Mouse (Mus musculus): ENCODE measurements at regions not wholly inside any gene's neighbourhood (a gene's known extent, or its start where the extent isn't known, plus 50 kb on each side); places are given as distances from the start of the nearest gene placed in this dataset.

DNA sequence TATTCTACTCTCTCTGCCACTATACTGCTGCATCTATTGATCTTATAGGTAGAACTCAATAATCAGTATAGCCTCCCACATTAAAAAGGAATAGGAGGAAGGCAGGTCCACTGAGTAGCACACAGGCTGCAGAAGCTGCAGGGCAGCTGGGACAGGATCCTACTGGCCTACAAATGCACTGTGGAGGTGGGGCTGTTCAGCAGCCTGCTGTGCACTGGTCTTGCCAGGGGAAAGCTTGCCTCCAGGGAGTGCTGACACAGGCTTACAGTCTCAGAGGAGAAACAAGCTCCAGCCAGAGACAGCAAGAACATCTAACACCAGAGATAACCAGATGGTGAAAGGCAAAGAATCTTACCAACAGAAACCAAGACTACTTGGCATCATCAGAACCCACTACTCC is 176.1 kb downstream of the Atp6ap1l start:
- Histone ChIP-seq H3K9ac (no peak overlapping the region), H3K4me2 (no peak overlapping the region), H3K36me3 (no peaks in the 10 kb centered on the region), H3K9me3 (no peaks in the 10 kb centered on the region), H3K4me1 (no peaks in the 10 kb centered on the region), H3K4me3 (no peak overlapping the region), H3K27me3 (no peaks in the 10 kb centered on the region), H3K27ac (no peak overlapping the region)
- ATAC-seq (ENCODE audit: insufficient number of reproducible peaks, low FRiP score, low TSS enrichment, low read depth): no peak

DNA sequence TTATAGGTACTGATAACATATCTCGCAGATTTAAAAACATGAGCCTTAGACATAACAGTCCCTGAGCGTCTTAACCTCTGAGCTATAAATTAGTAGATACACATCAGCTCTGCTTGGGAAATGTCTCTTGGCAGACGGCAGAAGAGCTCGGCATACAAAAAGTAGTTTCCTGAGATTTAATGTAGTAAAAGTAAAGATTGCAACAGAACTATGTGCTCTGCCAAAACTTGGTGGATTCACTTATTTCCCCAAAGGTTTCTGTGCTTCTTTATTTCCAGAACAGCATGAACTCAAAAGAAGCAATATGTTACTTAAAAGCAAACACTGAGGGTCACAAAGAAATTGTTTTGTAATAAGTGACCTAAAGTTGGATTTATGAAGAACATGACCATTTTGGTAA is 177.3 kb downstream of the Atp6ap1l start:
- H3K27me3 ChIP-seq: no peaks in the 10 kb centered on the region
- 38% methylated on average over 4 of the region's 4 CpGs for WGBS
- H3K27ac ChIP-seq: no peak overlapping the region
- no peaks in the 10 kb centered on the region for H3K9me3 ChIP-seq
- H3K9ac ChIP-seq: no peak overlapping the region
- H3K4me2 ChIP-seq: no peak overlapping the region
- no peaks in the 10 kb centered on the region for H3K4me1 ChIP-seq
- H3K4me3 ChIP-seq: no peak overlapping the region
- H3K36me3 ChIP-seq: no peaks in the 10 kb centered on the region
- no peak for ATAC-seq (ENCODE audit: insufficient number of reproducible peaks, low FRiP score, low TSS enrichment, low read depth)

DNA sequence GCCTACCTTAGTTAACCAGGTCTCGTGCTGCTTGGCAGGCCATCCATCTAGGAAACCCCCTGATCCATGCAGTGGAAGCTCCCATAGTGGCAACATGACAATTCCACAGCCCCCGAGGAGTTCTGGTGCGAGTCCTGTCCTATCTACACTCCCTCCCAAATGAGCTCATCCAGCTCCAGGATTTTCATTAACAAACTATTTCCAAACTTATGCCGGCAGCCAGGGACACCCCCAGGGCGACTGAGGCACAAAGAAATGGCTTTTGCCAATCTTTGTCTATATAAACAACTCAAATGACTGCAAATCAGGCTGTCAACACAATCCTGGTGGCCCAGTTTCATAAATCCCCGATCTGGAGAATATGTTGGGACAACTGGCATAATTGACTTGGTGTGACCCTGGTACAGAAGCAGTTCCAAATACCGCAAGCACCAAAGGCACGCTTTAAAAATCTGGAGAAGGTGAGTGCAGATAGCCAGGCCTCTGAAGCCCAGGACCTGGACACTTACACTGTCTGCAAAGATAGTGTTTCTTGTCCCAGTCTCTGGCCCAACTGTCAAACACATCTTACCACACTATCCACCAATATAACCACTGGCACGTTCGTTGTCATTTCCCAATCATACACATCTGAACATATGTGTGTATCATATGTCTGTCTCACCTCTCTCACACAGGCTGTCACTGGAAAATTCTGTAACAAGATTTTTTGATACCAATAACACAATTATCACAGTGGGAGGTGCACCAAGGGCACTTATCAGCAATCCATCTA is 179.9 kb downstream of the Atp6ap1l start:
- Histone ChIP-seq H3K27me3 (no peaks in the 10 kb centered on the region), H3K4me2 (no peak overlapping the region), H3K36me3 (no peaks in the 10 kb centered on the region), H3K27ac (no peak overlapping the region), H3K4me1 (no peaks in the 10 kb centered on the region), H3K4me3 (no peak overlapping the region), H3K9me3 (no peaks in the 10 kb centered on the region), H3K9ac (no peak overlapping the region)
- no peak for ATAC-seq (ENCODE audit: insufficient number of reproducible peaks, low FRiP score, low TSS enrichment, low read depth)
- WGBS: 79% methylated on average over 10 of the region's 10 CpGs

GRCm38 (mm10) chr13:90724598-90724997 is 180.6 kb downstream of the Atp6ap1l start:
- Histone ChIP-seq H3K9me3 (no peaks in the 10 kb centered on the region), H3K36me3 (no peaks in the 10 kb centered on the region), H3K4me1 (no peaks in the 10 kb centered on the region), H3K27me3 (no peaks in the 10 kb centered on the region), H3K27ac (no peak overlapping the region), H3K4me2 (no peak overlapping the region), H3K4me3 (no peak overlapping the region), H3K9ac (no peak overlapping the region)
- WGBS: 85% methylated on average over 3 of the region's 3 CpGs
- ATAC-seq (ENCODE audit: insufficient number of reproducible peaks, low FRiP score, low TSS enrichment, low read depth): no peak

DNA sequence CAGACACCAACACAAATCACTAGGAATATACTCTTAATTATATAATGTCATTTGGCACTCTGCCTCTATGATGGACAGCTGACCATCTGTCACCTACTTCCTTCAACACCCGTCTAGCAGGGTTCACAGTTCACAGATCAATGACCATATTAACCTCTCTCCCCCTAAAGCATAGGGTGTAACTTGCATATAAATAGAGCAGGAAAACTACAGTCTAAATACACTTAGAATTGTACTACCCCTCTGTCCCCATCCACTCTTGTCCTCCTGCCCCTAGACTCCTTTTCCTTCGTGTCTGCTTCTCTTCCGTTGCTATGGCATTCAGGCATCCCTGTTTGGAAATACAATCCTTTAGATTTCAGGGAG is 181.6 kb downstream of the Atp6ap1l start:
- H3K4me3 ChIP-seq: no peak overlapping the region

GRCm38 (mm10) chr13:90722599-90723532 is 182.3 kb downstream of the Atp6ap1l start:
- WGBS: 46% methylated on average over 8 of the region's 8 CpGs
- Histone ChIP-seq H3K4me1 (no peaks in the 10 kb centered on the region), H3K36me3 (no peaks in the 10 kb centered on the region), H3K4me3 (no peak overlapping the region), H3K4me2 (no peak overlapping the region), H3K27me3 (no peaks in the 10 kb centered on the region), H3K9me3 (no peaks in the 10 kb centered on the region), H3K9ac (no peak overlapping the region), H3K27ac (no peak overlapping the region)
- ATAC-seq (ENCODE audit: insufficient number of reproducible peaks, low FRiP score, low TSS enrichment, low read depth): no peak

More for the DNA sequence above, 181.6 kb downstream of the Atp6ap1l start:
- Histone ChIP-seq H3K27ac (no peak overlapping the region), H3K9ac (no peak overlapping the region), H3K36me3 (no peaks in the 10 kb centered on the region), H3K27me3 (no peaks in the 10 kb centered on the region), H3K4me2 (no peak overlapping the region), H3K9me3 (no peaks in the 10 kb centered on the region), H3K4me1 (no peaks in the 10 kb centered on the region)
- 61% methylated on average over 3 of the region's 3 CpGs for WGBS
- no peak for ATAC-seq (ENCODE audit: insufficient number of reproducible peaks, low FRiP score, low TSS enrichment, low read depth)

- 93% methylated on average over 2 of the region's 2 CpGs for WGBS
These were observed 220.8 kb downstream of the Atp6ap1l start for GRCm38 (mm10) chr13:90684324-90684723.

GRCm38 (mm10) chr13:90679162-90680010 is 225.8 kb downstream of the Atp6ap1l start:
- no peak overlapping the region for H3K4me3 ChIP-seq
- 16% methylated on average over 8 of the region's 8 CpGs for WGBS
- H3K4me2 ChIP-seq: no peak overlapping the region
- H3K27ac ChIP-seq: no peak overlapping the region
- no peaks in the 10 kb centered on the region for H3K27me3 ChIP-seq
- H3K9ac ChIP-seq: no peak overlapping the region
- no peaks in the 10 kb centered on the region for H3K9me3 ChIP-seq
- ATAC-seq (ENCODE audit: insufficient number of reproducible peaks, low FRiP score, low TSS enrichment, low read depth): no peak
- H3K36me3 ChIP-seq: no peaks in the 10 kb centered on the region
- H3K4me1 ChIP-seq: 0 out of 2 replicates have a peak, but pooled peaks cover 2% of the 10 kb centered on the region

More at GRCm38 (mm10) chr13:90684324-90684723, 220.8 kb downstream of the Atp6ap1l start:
- Histone ChIP-seq H3K36me3 (no peaks in the 10 kb centered on the region), H3K9me3 (no peaks in the 10 kb centered on the region), H3K27ac (no peak overlapping the region), H3K4me3 (no peak overlapping the region), H3K4me2 (no peak overlapping the region), H3K9ac (no peak overlapping the region), H3K27me3 (no peaks in the 10 kb centered on the region), H3K4me1 (no peaks in the 10 kb centered on the region)
- ATAC-seq (ENCODE audit: insufficient number of reproducible peaks, low FRiP score, low TSS enrichment, low read depth): no peak

DNA sequence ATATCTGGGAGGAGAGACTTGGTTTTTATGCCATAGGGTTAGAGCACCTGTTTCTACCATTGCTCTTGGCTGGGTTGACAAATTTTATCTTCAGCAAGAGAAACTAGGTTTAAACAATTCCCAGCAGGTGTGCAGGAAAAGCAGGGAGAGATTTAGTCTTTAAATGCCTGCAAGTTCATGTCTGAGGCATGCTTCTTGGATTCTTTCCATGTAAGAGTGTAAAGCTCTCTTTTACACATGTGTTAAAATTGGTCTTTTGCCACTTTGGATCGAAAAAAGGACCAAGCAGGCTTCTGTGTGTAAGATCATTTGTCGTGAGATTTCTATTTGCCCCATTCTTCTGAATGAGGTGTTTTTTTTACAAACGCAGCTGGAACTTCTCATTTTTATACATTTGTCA is 231.3 kb downstream of the Atp6ap1l start:
- Histone ChIP-seq H3K27me3 (no peaks in the 10 kb centered on the region), H3K9ac (no peak overlapping the region), H3K27ac (no peak overlapping the region), H3K4me1 (peaks cover 7% of the 10 kb centered on the region), H3K4me2 (no peak overlapping the region), H3K9me3 (no peaks in the 10 kb centered on the region), H3K4me3 (no peak overlapping the region), H3K36me3 (no peaks in the 10 kb centered on the region)
- 31% methylated on average over 3 of the region's 3 CpGs for WGBS
- ATAC-seq (ENCODE audit: insufficient number of reproducible peaks, low FRiP score, low TSS enrichment, low read depth): no peak

DNA sequence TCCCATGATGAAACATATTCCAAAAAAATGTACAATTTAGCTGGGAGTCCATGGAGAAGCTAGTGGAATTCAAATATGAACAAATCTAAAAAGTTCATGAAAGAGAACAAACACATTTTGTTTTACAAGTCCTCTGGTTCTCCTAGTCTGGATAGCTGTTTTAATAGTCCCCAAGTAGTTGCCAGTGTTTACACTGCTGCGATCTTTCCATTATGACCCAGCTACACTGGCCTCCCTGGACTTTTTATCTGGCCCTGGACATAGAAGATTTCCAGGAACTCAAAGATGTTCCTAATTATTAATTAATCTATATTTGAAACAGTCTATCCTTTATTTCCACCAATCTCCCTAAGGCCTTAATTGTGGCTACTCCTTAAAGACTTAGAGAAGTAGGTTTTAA is 232.1 kb downstream of the Atp6ap1l start:
- 66% methylated on average over 1 of the region's 1 CpGs for WGBS
- Histone ChIP-seq H3K4me2 (no peak overlapping the region), H3K9ac (no peak overlapping the region), H3K36me3 (no peaks in the 10 kb centered on the region), H3K27ac (no peak overlapping the region), H3K4me3 (no peak overlapping the region), H3K4me1 (peaks cover 7% of the 10 kb centered on the region), H3K27me3 (no peaks in the 10 kb centered on the region), H3K9me3 (no peaks in the 10 kb centered on the region)
- ATAC-seq (ENCODE audit: insufficient number of reproducible peaks, low FRiP score, low TSS enrichment, low read depth): no peak

DNA sequence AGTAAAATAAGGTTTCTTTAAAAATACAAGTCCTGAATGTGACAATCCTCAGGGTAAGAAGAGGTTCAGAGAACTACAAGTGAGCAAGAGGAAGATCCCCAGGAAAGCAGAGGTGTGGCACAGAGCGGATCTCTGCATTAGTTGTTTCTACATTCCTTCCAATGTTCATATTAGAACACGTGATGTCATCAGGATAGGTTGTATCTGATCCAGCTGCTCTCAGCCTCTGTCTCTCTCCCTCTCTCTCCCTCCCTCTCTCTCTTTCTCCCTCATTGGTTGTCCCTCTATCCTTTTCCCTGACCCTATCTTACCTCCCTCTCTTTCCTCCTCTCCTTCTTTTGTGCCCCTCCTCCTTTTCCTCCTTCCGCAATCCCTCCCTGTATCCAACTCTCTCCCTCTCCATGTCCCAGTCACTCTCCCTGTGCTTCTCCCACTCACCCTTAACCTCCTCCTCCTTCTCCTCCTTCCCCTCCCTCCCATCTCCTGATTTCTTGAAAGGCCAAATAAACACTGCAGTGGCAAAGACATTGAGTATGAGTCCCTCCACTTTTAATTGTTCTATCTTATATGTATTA is 243.5 kb downstream of the Atp6ap1l start:
- Histone ChIP-seq H3K9ac (no peak overlapping the region), H3K9me3 (no peaks in the 10 kb centered on the region), H3K27me3 (no peaks in the 10 kb centered on the region), H3K36me3 (no peaks in the 10 kb centered on the region), H3K4me2 (no peak overlapping the region), H3K4me3 (no peak overlapping the region), H3K4me1 (no peaks in the 10 kb centered on the region), H3K27ac (no peak overlapping the region)
- ATAC-seq (ENCODE audit: insufficient number of reproducible peaks, low FRiP score, low TSS enrichment, low read depth): no peak
- 88% methylated on average over 3 of the region's 3 CpGs for WGBS
